Mouse (Mus musculus) stomach, embryonic 16.5 days (tissue): ENCODE data around the gene Tmem108. TPM values are rescaled to one million over a fixed set of nuclear protein-coding genes. Genes with fewer than 3 reads are reported as not detected.

Experiments used
- ATAC-seq: fragments of 200-750 bp; cut with Nextera tagmentation; 2 replicates; pipeline ENCODE4 v1.8.0; 2017; ENCODE audit warnings: moderate number of reproducible peaks, moderate TSS enrichment; ENCODE audit not compliant: insufficient read depth, low FRiP score
- H3K27ac ChIP-seq: fragments of 300-500 bp; sonication (generic); 2 replicates; pipeline ENCODE4 v1.5.1; 2014; ENCODE audit warnings: low read length
- H3K27me3 ChIP-seq: fragments of 300-500 bp; sonication (generic); 2 replicates; pipeline ENCODE4 v1.6.1; 2014; ENCODE audit warnings: low read length, control low read depth, mixed read lengths; ENCODE audit not compliant: control insufficient read depth, insufficient read depth
- H3K36me3 ChIP-seq: fragments of 300-500 bp; sonication (generic); 2 replicates; pipeline ENCODE4 v1.6.1; 2014; ENCODE audit warnings: low read length; ENCODE audit not compliant: control insufficient read depth, insufficient read depth
- H3K4me1 ChIP-seq: fragments of 300-500 bp; sonication (generic); 2 replicates; pipeline ENCODE4 v1.6.1; 2014; ENCODE audit warnings: low read length, control low read depth, mixed read lengths; ENCODE audit not compliant: control insufficient read depth, insufficient read depth
- H3K4me2 ChIP-seq: fragments of 300-500 bp; sonication (generic); 2 replicates; pipeline ENCODE4 v1.6.1; 2014; ENCODE audit warnings: low read depth, low read length, mixed read lengths
- H3K4me3 ChIP-seq: fragments of 300-500 bp; sonication (generic); replicated peaks from 2 replicates; pipeline ENCODE4 v1.5.1; 2014; ENCODE audit warnings: mild to moderate bottlenecking, low read length
- H3K9ac ChIP-seq: fragments of 300-500 bp; sonication (generic); 2 replicates; pipeline ENCODE4 v1.6.1; 2014; ENCODE audit warnings: low read length
- H3K9me3 ChIP-seq: fragments of 300-500 bp; sonication (generic); replicated peaks from 2 replicates; pipeline ENCODE4 v1.6.1; 2016; ENCODE audit warnings: low read length, control low read depth; ENCODE audit not compliant: control insufficient read depth
- WGBS: fragments of 180-500 bp; shearing (Covaris S2); extraction: QIAGEN DNeasy Blood & Tissue Kit; methylation state at CpG from one replicate; pipeline ENCODE4 v1.1.7; 2014; 5-methylcytosine and 5-hydroxymethylcytosine counted together
- polyA plus RNA-seq: library from polyadenylated mRNA; unstranded; fragments of >200 nt; fragmentation: Nextera tagmentation; extraction: Ambion mirVana; gene quantifications from 2 replicates; pipeline ENCODE4 v1.2.1, GENCODE M21; 2015

The Tmem108 gene
- polyA plus RNA-seq, 1 experiment from 2014 or later, result 10.3 TPM

DNA sequence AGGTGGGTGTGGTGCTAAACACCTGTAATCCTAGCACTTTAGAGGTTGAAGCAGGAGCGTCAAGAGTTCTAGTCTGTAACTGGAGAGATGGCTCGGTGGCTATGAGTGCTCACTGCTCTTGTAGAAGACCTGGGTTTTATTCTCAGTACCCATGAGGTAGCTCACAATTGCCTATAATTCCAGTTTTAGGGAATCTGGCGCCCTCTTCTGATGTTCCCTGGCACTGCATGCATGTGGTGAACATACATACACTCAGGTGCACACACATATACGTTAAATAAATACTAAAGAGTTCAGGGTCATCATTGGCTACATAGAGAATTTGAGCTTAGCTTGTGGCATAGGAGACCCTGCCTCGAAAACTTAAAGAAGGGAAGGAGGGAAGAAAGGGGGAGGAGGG is 317.0 kb downstream of the Tmem108 start:
- Histone ChIP-seq H3K27me3 (no peaks in the 10 kb centered on the region), H3K27ac (no peak overlapping the region), H3K4me3 (no peak overlapping the region), H3K4me2 (no peak overlapping the region), H3K4me1 (peaks cover 10% of the 10 kb centered on the region; the same call in 1 of the 2 replicates), H3K9me3 (peaks cover 5% of the 10 kb centered on the region; the same call in 1 of the 2 replicates), H3K36me3 (no peaks in the 10 kb centered on the region), H3K9ac (no peak overlapping the region)
- ATAC-seq, result no peak
- 87% methylated on average over 5 of the region's 5 CpGs for WGBS

DNA sequence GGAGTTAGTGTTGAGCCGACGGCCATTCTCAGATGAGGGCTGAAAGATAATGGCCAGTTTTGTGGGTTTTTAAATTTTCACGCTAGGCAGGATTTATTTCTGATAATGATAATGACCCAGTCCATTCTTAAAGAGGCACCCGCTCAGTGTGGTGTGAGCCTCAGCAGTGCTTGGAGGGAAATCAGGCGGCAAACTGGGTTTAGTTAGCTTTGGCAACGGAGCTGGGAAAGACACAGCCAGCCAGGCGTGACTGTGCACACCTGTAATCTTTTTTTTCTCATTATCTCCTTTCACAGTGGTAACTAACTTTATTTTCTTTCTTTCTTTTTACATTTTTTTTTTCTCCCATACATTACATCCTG is 317.8 kb downstream of the Tmem108 start:
- WGBS, result 52% methylated on average over 7 of the region's 7 CpGs

GRCm38 (mm10) chr9:103443121-103443823 is 318.4 kb downstream of the Tmem108 start:
- H3K9ac ChIP-seq, result no peak overlapping the region
- H3K4me2 ChIP-seq, result no peak overlapping the region
- H3K9me3 ChIP-seq, result peaks cover 5% of the 10 kb centered on the region; the same call in 1 of the 2 replicates
- no peaks in the 10 kb centered on the region for H3K36me3 ChIP-seq
- no peak overlapping the region for H3K4me3 ChIP-seq
- H3K27me3 ChIP-seq, result no peaks in the 10 kb centered on the region
- 27% methylated on average over 13 of the region's 13 CpGs for WGBS
- H3K27ac ChIP-seq, result no peak overlapping the region
- no peak for ATAC-seq
- H3K4me1 ChIP-seq, result peaks cover 10% of the 10 kb centered on the region; the same call in 1 of the 2 replicates

More for the DNA sequence above, 317.8 kb downstream of the Tmem108 start:
- Histone ChIP-seq H3K27me3 (no peaks in the 10 kb centered on the region), H3K36me3 (no peaks in the 10 kb centered on the region), H3K4me2 (no peak overlapping the region), H3K9ac (no peak overlapping the region), H3K4me1 (peaks cover 10% of the 10 kb centered on the region; the same call in 1 of the 2 replicates), H3K4me3 (no peak overlapping the region), H3K27ac (no peak overlapping the region), H3K9me3 (peaks cover 5% of the 10 kb centered on the region; the same call in 1 of the 2 replicates)
- no peak for ATAC-seq

- H3K4me1 ChIP-seq, result peaks cover 10% of the 10 kb centered on the region; the same call in 1 of the 2 replicates
- no peak overlapping the region for H3K4me3 ChIP-seq
- peaks cover 5% of the 10 kb centered on the region; the same call in 1 of the 2 replicates for H3K9me3 ChIP-seq
- H3K36me3 ChIP-seq, result no peaks in the 10 kb centered on the region
- no peak overlapping the region for H3K4me2 ChIP-seq
- H3K27me3 ChIP-seq, result no peaks in the 10 kb centered on the region
- no peak for ATAC-seq
- 49% methylated on average over 3 of the region's 3 CpGs for WGBS
- no peak overlapping the region for H3K27ac ChIP-seq
- H3K9ac ChIP-seq, result no peak overlapping the region
Observed at GRCm38 (mm10) chr9:103440597-103440996, 321.0 kb downstream of the Tmem108 start.

GRCm38 (mm10) chr9:103437104-103437503 is 324.5 kb downstream of the Tmem108 start:
- no peaks in the 10 kb centered on the region for H3K9me3 ChIP-seq
- ATAC-seq, result no peak
- no peaks in the 10 kb centered on the region for H3K27me3 ChIP-seq
- H3K4me2 ChIP-seq, result no peak overlapping the region
- H3K4me1 ChIP-seq, result peaks cover 14% of the 10 kb centered on the region
- WGBS, result 53% methylated on average over 5 of the region's 5 CpGs
- H3K4me3 ChIP-seq, result no peak overlapping the region
- no peaks in the 10 kb centered on the region for H3K36me3 ChIP-seq
- no peak overlapping the region for H3K9ac ChIP-seq
- H3K27ac ChIP-seq, result no peak overlapping the region

- Histone ChIP-seq H3K27ac (no peak overlapping the region), H3K4me2 (no peak overlapping the region), H3K36me3 (no peaks in the 10 kb centered on the region), H3K27me3 (no peaks in the 10 kb centered on the region), H3K4me3 (no peak overlapping the region), H3K9me3 (no peaks in the 10 kb centered on the region), H3K4me1 (peaks cover 8% of the 10 kb centered on the region), H3K9ac (no peak overlapping the region)
- ATAC-seq, result no peak
- 51% methylated on average over 4 of the region's 4 CpGs for WGBS
Observed at GRCm38 (mm10) chr9:103434116-103434515, 327.5 kb downstream of the Tmem108 start.

Other genes with a start within 250 kb of the Tmem108 start
- 3.3 and 3.7 TPM in 2 replicates for gene Nphp3, start 240.7 kb upstream of the Tmem108 start, polyA plus RNA-seq